Mouse (Mus musculus) megakaryocyte, embryonic 14.5 days (primary cell): ENCODE measurements around the gene 1600002K03Rik.

ENCODE experiments used
- FLI1 ChIP-seq: IDR thresholded peaks from 2 replicates; pipeline ENCODE4 v1.6.1; 2012; ENCODE audit warnings: low read length, inconsistent platforms, mixed read lengths
- GATA1 ChIP-seq: IDR thresholded peaks from 3 replicates; pipeline ENCODE4 v1.6.1; 2012; ENCODE audit warnings: mixed read lengths, low read length, inconsistent platforms, borderline replicate concordance

DNA sequence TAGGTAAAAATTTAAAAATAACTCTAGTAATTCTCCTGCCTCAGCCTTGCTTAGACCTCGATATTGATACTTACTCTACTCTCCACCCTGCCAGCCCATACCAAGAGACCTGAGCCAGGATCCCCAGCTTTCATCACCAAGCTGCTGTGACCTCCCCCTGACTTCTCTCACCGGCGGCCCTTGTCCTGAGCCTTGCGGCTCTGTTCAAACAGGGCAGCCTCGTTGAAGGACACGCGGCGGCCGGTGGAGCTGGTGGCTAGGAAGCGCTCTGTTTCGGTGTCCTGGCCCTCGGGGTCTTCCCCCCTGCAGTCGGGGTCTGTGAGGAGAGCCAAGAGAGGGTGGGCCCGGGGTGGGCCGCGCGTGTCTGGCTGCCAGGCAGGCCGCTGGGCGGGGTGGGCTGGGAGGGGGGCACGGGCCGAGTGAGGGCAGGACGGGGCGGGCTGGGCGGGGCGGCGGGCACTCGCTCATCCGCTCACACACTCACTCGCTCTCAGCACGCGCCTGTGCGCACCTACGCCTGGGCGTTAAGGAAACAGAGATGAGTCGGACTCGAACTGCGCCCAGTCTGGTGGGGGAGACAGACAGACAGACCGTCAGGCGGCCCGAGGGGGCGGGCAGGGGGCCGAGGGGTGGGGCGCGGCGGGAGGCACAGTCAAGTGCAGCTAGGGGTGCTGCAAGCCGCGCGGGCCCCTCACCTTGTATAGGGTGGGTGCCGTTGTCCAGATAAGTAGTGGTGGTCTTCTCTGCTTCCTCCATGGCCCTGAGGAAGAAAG, 36.4 kb upstream of the 1600002K03Rik start:
- TF ChIP-seq GATA1 (no peak), FLI1 (no peak)
